Mouse (Mus musculus) ES-E14 (cell line): ENCODE measurements around the gene Mmel1. TPM values are rescaled to one million over a fixed set of nuclear protein-coding genes. Genes with fewer than 3 reads are reported as not detected.

ENCODE experiments used
- DNase-seq: peaks from one replicate; pipeline ENCODE4 v3.0.0-alpha.2; 2013; ENCODE audit warnings: low read depth, low spot score
- H3K27ac ChIP-seq: 2 replicates; pipeline ENCODE4 v1.5.1; 2012; ENCODE audit warnings: low read depth, mild to moderate bottlenecking, low read length, moderate library complexity, mixed read lengths; ENCODE audit not compliant: poor library complexity, insufficient read depth, severe bottlenecking
- H3K36me3 ChIP-seq: 2 replicates; pipeline ENCODE4 v1.6.1; 2012; ENCODE audit warnings: mild to moderate bottlenecking, low read length, moderate library complexity, mixed read lengths; ENCODE audit not compliant: control insufficient read depth, poor library complexity, insufficient read depth, severe bottlenecking
- H3K4me1 ChIP-seq, 2 experiments: fragments of 150-350 bp in 1 of 2; sonication (generic) in 1 of 2; 2 replicates each; pipeline ENCODE4 v1.6.1; 2012; ENCODE audit warnings: low read length in 2 of 2, mild to moderate bottlenecking in 1 of 2, mixed read lengths in 1 of 2; ENCODE audit not compliant: control insufficient read depth in 2 of 2, insufficient read depth in 2 of 2, poor library complexity in 1 of 2
- H3K4me3 ChIP-seq, 2 experiments: fragments of 150-350 bp in 1 of 2; sonication (generic) in 1 of 2; 2 replicates each; pipeline ENCODE4 v1.5.1; 2012; ENCODE audit warnings: low read length in 2 of 2, low read depth in 1 of 2, mild to moderate bottlenecking in 1 of 2, mixed read lengths in 1 of 2; ENCODE audit not compliant: insufficient read depth in 1 of 2, poor library complexity in 1 of 2, severe bottlenecking in 1 of 2
- H3K9ac ChIP-seq: 2 replicates; pipeline ENCODE4 v1.6.1; 2012; ENCODE audit warnings: low read depth, mild to moderate bottlenecking, low read length, mixed read lengths; ENCODE audit not compliant: poor library complexity, insufficient read depth, severe bottlenecking
- H3K9me3 ChIP-seq: fragments of 150-350 bp; sonication (generic); 2 replicates; pipeline ENCODE4 v1.6.1; 2012; ENCODE audit warnings: low read depth, mild to moderate bottlenecking, low read length; ENCODE audit not compliant: control insufficient read depth, insufficient read depth
- CHD2 ChIP-seq: IDR thresholded peaks from 2 replicates; pipeline ENCODE4 v1.6.1; 2014; ENCODE audit warnings: mild to moderate bottlenecking, low read depth, low read length, inconsistent platforms
- HCFC1 ChIP-seq: IDR thresholded peaks from 2 replicates; pipeline ENCODE4 v1.6.1; 2012; ENCODE audit warnings: low read length, inconsistent platforms, borderline replicate concordance; ENCODE audit not compliant: insufficient read depth
- MAFK ChIP-seq: IDR thresholded peaks from 2 replicates; pipeline ENCODE4 v1.6.1; 2014; ENCODE audit warnings: mild to moderate bottlenecking, low read depth, low read length, inconsistent platforms; ENCODE audit not compliant: insufficient read depth
- ZC3H11A ChIP-seq: IDR thresholded peaks from 2 replicates; pipeline ENCODE4 v1.6.1; 2012; ENCODE audit warnings: low read depth, mild to moderate bottlenecking, inconsistent platforms, low read length, borderline replicate concordance
- ZNF384 ChIP-seq: IDR thresholded peaks from 2 replicates; pipeline ENCODE4 v1.6.1; 2012; ENCODE audit warnings: low read depth, low read length, inconsistent platforms
- in situ Hi-C, 2 experiments: fragments of 600-800 bp; cut with MboI; formaldehyde crosslinking; loops; one replicate each; pipeline ENCODE4 v1.15.1; 2025; ENCODE audit warnings: low sequenced_read_pairs in 2 of 2, inconsistent platforms in 1 of 2; ENCODE audit not compliant: unreplicated experiment in 2 of 2
- total RNA-seq: library from RNA; depleted of rRNA; stranded (reverse); fragments of 300-350 nt; gene quantifications from 2 replicates; pipeline ENCODE4 v1.2.3, GENCODE M21; 2012

The Mmel1 gene
- total RNA-seq, 1 experiment, result 2.4 TPM

- H3K9me3 ChIP-seq, result no peaks in the 10 kb centered on the region
- no peak within 1 kb of the TSS for H3K27ac ChIP-seq
- peaks cover 0 to 4% of the 10 kb centered on the region in 2 experiments; a peak in 1 of 4 replicates for H3K4me1 ChIP-seq
- in situ Hi-C loops, result no loop called here
- no peaks in the 10 kb centered on the region for H3K36me3 ChIP-seq
- no peak within 1 kb of the TSS for H3K4me3 ChIP-seq
- no peak for DNase-seq
- TF ChIP-seq CHD2 (no peak), ZC3H11A (no peak), ZNF384 (no peak), MAFK (no peak), HCFC1 (no peak)
- H3K9ac ChIP-seq, result no peak within 1 kb of the TSS
Measured at GRCm38 (mm10) chr4:154928395-154929087, 59.2 kb downstream of the Mmel1 start, which contains the start of gene Tnfrsf14. Tnfrsf14 (minus strand) TSS chr4:154928563.

GRCm38 (mm10) chr4:154929088-154929660 is 59.8 kb downstream of the Mmel1 start:
- DNase-seq, result no peak
- in situ Hi-C loops, result no loop called here
- no peaks in the 10 kb centered on the region for H3K36me3 ChIP-seq
- H3K9ac ChIP-seq, result no peak overlapping the region
- no peaks in the 10 kb centered on the region for H3K9me3 ChIP-seq
- H3K27ac ChIP-seq, result no peak overlapping the region
- H3K4me3 ChIP-seq, result no peak overlapping the region
- H3K4me1 ChIP-seq, result peaks cover 0 to 4% of the 10 kb centered on the region in 2 experiments; a peak in 1 of 4 replicates
- TF ChIP-seq ZNF384, result no peak
- TF ChIP-seq ZC3H11A, result no peak
- TF ChIP-seq HCFC1, result no peak
- no peak for TF ChIP-seq MAFK
- TF ChIP-seq CHD2, result no peak

GRCm38 (mm10) chr4:154933306-154933907 is 64.0 kb downstream of the Mmel1 start:
- Histone ChIP-seq H3K9me3 (no peaks in the 10 kb centered on the region), H3K4me1 (peaks cover 0 to 3% of the 10 kb centered on the region in 2 experiments; a peak in 1 of 4 replicates), H3K4me3 (no peak overlapping the region), H3K9ac (no peak overlapping the region), H3K36me3 (no peaks in the 10 kb centered on the region), H3K27ac (no peak overlapping the region)
- no peak for DNase-seq
- in situ Hi-C loops, result no loop called here
- TF ChIP-seq MAFK (no peak), ZNF384 (no peak), HCFC1 (no peak), ZC3H11A (no peak), CHD2 (no peak)

GRCm38 (mm10) chr4:154934800-154935199 is 65.4 kb downstream of the Mmel1 start:
- Histone ChIP-seq H3K27ac (no peak overlapping the region), H3K4me3 (no peak overlapping the region), H3K9me3 (no peaks in the 10 kb centered on the region), H3K4me1 (peaks cover 0 to 2% of the 10 kb centered on the region in 2 experiments; a peak in 1 of 4 replicates), H3K36me3 (no peaks in the 10 kb centered on the region), H3K9ac (no peak overlapping the region)
- DNase-seq, result no peak
- in situ Hi-C loops, result no loop called here
- no peak for TF ChIP-seq ZNF384
- TF ChIP-seq ZC3H11A, result no peak
- TF ChIP-seq HCFC1, result no peak
- no peak for TF ChIP-seq MAFK
- TF ChIP-seq CHD2, result no peak
